Mouse (Mus musculus) right cerebral cortex, postnatal 10 days (tissue): ENCODE results near the gene 1700001C02Rik.
A peak's percentile ranks its signal among the peaks of the same experiment; 100 is the strongest.

Experiments used
- DNase-seq, 2 experiments: peaks; one replicate each; pipeline ENCODE4 v3.0.0; 2021; ENCODE audit warnings: low spot score in 2 of 2

1700001C02Rik gene

GRCm38 (mm10) chr5:30494606-30495005, 28.8 kb downstream of the 1700001C02Rik start:
- DNase-seq, result no peak

- DNase-seq, result no peak
These were observed 29.4 kb downstream of the 1700001C02Rik start for GRCm38 (mm10) chr5:30495288-30495687.

GRCm38 (mm10) chr5:30496821-30497220, 31.0 kb downstream of the 1700001C02Rik start:
- DNase-seq, result no peak

- no peak for DNase-seq
These were observed 31.5 kb downstream of the 1700001C02Rik start for GRCm38 (mm10) chr5:30497299-30497698.

GRCm38 (mm10) chr5:30513111-30513510, 47.3 kb downstream of the 1700001C02Rik start:
- no peak for DNase-seq

- peak; percentile 37 to 59 for DNase-seq
These were observed 50.5 kb downstream of the 1700001C02Rik start for GRCm38 (mm10) chr5:30516376-30516775.

- DNase-seq, result no peak
These were observed 52.3 kb downstream of the 1700001C02Rik start for GRCm38 (mm10) chr5:30518108-30518507.

GRCm38 (mm10) chr5:30518547-30518946, 52.7 kb downstream of the 1700001C02Rik start:
- DNase-seq, result no peak

- DNase-seq, result no peak
These were observed 53.6 kb downstream of the 1700001C02Rik start for GRCm38 (mm10) chr5:30519494-30519893.

GRCm38 (mm10) chr5:30520214-30520732, 54.4 kb downstream of the 1700001C02Rik start:
- DNase-seq, result no peak

GRCm38 (mm10) chr5:30522406-30522805, 56.6 kb downstream of the 1700001C02Rik start:
- no peak for DNase-seq

GRCm38 (mm10) chr5:30523131-30523530, 57.3 kb downstream of the 1700001C02Rik start:
- DNase-seq, result no peak

- DNase-seq, result no peak
These were observed 58.4 kb downstream of the 1700001C02Rik start for GRCm38 (mm10) chr5:30524213-30524612.

- DNase-seq, result peak; percentile 52 to 69
These were observed 60.3 kb downstream of the 1700001C02Rik start for GRCm38 (mm10) chr5:30525920-30526836.

GRCm38 (mm10) chr5:30527129-30527528, 61.3 kb downstream of the 1700001C02Rik start:
- no peak for DNase-seq

- no peak for DNase-seq
These were observed 63.1 kb downstream of the 1700001C02Rik start for GRCm38 (mm10) chr5:30528906-30529305.
